Mouse (Mus musculus): Measurements from ENCODE around the gene Igf1. TPM values are rescaled to one million over a fixed set of nuclear protein-coding genes. Genes with fewer than 3 reads are reported as not detected.

The Igf1 gene
- total RNA-seq, 2 experiments from 2014 or later, result 6.8 to 9.4 TPM

- peak; percentile 21 for DNase-seq (ENCODE audit: low spot score)
Measured at GRCm38 (mm10) chr10:87860181-87861103, 2.4 kb downstream of the Igf1 start.

DNA sequence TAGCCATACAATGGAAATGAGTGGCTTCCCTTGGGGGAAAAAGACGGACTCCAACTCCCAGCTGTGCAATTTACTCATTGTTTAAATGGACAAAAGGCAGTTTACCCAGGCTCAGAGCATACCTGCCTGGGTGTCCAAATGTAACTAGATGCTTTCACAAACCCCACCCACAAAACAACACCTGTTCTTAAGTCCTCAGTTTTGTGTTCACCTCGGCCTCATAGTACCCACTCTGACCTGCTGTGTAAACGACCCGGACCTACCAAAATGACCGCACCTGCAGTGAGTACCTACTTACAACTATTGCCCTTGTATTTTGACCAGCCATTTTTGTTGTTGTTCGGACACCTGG is 3.0 kb downstream of the Igf1 start:
- DNase-seq (ENCODE audit: low spot score), result no peak

DNA sequence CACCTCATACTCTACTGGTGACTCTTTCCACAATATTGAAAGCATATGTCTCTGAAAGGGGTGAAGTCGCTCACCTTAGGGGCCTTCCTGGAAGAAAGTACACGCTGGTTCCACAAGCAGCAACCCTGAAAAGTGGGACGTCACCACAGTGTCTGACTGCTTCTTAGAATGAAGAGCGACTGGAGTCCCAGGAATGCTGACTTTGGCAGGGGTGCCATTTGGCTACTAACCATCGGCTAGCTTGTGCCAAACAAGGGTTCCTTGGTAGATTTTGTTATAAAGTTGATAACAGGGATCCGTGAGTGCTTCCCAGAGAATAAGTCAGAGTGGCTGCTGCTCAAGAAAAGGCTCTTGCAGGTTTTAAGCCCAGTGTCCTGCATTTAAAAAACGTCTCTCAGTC is 4.8 kb downstream of the Igf1 start:
- peak; percentile 60 for DNase-seq (ENCODE audit: low spot score)

DNA sequence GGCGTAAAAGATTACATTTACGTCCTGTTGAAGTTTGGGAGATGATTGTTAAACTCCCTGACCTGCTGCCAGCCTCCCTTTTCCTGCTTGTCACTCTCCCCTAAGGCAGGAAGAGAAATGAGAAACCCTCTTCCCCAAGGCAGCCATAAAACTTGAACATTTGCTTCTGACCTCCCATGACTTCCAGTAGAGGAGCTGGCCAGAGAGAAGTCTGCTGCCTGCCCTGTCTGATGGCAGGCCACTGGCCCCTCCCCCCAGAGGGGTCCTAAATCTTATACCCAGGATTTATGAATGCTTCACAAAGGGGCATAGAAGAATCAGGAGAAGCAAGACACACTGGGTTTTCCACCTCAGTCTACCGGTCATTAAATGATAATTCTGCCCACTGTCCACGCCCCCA is 5.3 kb downstream of the Igf1 start:
- DNase-seq (ENCODE audit: low spot score), result no peak

- no peak for DNase-seq (ENCODE audit: low spot score)
Measured at GRCm38 (mm10) chr10:87865712-87866111, 7.6 kb downstream of the Igf1 start.

GRCm38 (mm10) chr10:87866448-87866847 is 8.4 kb downstream of the Igf1 start:
- no peak for DNase-seq (ENCODE audit: low spot score)

- no peak for DNase-seq (ENCODE audit: low spot score)
Measured at GRCm38 (mm10) chr10:87867217-87867616, 9.2 kb downstream of the Igf1 start.

DNA sequence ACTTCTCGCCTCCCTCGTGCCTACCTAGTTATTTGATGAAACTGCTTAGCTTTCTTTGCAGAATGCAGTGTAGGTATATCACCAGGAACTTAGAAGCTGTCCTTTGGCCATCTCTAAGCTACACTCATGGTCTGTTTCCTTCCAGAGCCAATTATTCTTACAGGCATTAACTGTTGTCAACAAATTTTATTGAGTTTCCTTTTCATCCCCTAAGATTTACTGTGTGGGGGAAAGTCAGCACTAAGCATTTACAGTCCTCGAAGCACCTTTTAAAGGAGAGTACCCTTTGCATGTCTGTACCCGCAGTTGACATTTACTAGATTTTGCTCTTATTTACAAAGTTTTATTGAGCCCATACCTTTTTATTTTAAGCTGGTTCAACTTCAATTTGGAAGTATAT is 9.6 kb downstream of the Igf1 start:
- no peak for DNase-seq (ENCODE audit: low spot score)

- no peak for DNase-seq (ENCODE audit: low spot score)
Measured at GRCm38 (mm10) chr10:87868349-87869053, 10.4 kb downstream of the Igf1 start.

DNA sequence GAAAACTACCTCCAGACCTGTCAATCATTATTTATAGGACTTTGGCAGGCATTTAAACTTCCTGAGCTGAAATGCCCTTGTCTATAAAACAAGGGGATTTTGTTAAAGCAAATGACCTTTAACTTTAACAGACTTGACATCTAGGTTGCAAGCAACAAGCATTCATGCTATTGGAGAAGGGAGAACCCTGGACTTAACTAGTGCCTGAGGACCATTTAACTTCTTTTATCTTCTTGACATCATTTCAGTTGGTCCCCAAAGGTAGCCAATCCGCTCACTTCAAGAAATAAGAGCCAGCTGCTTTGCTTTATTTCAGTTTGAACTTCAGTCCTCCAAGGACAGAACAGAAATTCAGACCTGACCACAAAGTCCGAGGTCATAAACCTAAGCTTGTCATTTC is 11.1 kb downstream of the Igf1 start:
- DNase-seq (ENCODE audit: low spot score), result no peak

- no peak for DNase-seq (ENCODE audit: low spot score)
Measured at GRCm38 (mm10) chr10:87869691-87870090, 11.6 kb downstream of the Igf1 start.

DNA sequence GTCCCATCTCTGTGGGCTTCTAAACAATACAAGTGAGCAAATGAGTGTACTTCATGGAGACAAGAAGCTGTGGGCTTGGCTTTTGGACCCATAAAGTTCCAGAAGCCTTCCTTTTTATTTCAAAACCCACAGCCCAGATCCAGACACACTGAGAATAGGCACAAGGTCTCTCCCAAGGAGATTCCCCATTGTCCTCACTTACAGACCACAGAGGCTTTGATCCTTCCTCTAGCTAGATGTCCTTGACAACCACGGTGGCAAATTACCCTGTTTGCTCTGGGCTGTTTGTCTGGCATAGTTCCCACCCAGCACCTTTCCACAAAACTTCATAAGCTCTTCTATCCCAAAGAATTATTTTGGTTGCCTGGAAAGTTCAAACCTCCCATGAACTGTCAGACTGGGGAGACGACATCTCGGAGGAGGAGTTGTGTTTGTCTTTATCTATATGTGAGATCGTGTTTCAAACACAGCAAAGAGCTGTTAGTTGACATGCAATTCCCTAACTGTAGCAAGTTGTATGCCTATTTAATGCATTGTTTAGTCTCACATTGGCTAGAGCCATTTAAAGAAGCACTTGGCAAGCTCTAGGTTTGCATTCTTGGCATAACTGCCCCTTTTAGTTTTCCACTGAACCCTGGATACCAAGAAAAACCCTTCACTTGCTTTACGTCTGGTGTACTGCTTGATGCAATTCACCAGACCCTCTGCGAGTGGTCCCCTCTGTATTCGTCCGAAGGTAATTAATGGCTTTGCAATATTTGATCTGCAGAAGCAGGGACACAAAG is 14.0 kb downstream of the Igf1 start:
- DNase-seq (ENCODE audit: low spot score), result no peak

DNA sequence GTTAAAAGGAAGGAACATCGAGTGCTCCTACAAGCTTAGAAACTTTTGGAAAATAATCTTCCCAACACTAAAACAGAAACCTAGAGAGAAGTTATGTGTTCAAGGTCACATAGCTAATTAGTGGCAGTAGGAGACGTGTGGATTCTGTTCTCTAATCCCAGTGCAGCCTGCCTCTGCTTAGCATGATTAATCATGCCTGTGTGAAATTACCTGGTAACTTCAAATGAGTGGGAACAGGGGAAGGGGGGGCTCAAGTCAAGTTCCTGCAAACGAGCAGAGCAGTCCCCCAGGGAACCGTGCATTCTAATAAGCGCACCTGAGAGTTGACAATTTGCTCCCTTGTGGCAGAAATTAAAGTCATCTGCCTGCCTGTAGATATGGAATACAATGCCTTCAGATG is 14.8 kb downstream of the Igf1 start:
- DNase-seq (ENCODE audit: low spot score), result no peak

- no peak for DNase-seq (ENCODE audit: low spot score)
Measured at GRCm38 (mm10) chr10:87873516-87873915, 15.5 kb downstream of the Igf1 start.

GRCm38 (mm10) chr10:87880071-87880785 is 22.2 kb downstream of the Igf1 start:
- no peak for DNase-seq (ENCODE audit: low spot score)

DNA sequence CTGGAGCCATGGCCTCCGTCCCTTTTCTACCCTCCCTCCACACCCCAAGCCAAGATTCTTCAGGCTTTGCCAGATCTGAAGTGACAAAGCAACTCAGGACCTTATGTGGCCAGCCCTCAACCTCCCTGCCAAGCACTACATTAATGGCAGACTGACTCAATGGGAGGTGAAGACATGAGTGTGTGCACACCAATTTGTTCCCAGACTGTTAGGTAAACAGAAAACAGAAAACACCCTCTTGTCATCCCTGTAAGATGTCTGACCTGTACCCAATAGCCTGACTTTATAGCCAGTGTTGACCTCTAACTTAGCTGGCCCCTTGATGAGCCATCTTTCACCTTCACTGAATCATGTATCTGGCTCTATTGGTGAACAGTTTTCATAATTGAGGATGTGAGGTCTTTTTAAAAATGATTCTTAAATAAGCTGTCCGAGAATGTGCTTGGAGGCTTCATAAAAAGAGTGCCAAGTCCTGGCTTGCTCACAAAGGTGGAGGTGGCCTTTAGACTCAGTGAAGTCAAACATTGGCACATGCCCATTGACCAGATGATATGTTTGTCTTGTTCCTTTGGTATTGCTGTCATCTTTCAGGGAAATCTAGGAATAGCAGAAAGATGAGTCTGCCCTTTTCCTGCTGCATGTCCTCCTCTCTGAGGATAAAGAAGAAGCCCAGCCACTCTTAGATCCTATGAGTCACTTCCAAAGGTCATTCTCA is 27.4 kb downstream of the Igf1 start:
- no peak for DNase-seq (ENCODE audit: low spot score)

GRCm38 (mm10) chr10:87889850-87890249 is 31.8 kb downstream of the Igf1 start:
- no peak for DNase-seq (ENCODE audit: low spot score)

- no peak for DNase-seq (ENCODE audit: low spot score)
Measured at GRCm38 (mm10) chr10:87892256-87892655, 34.2 kb downstream of the Igf1 start.

- no peak for DNase-seq (ENCODE audit: low spot score)
Measured at GRCm38 (mm10) chr10:87893272-87893671, 35.2 kb downstream of the Igf1 start.

DNA sequence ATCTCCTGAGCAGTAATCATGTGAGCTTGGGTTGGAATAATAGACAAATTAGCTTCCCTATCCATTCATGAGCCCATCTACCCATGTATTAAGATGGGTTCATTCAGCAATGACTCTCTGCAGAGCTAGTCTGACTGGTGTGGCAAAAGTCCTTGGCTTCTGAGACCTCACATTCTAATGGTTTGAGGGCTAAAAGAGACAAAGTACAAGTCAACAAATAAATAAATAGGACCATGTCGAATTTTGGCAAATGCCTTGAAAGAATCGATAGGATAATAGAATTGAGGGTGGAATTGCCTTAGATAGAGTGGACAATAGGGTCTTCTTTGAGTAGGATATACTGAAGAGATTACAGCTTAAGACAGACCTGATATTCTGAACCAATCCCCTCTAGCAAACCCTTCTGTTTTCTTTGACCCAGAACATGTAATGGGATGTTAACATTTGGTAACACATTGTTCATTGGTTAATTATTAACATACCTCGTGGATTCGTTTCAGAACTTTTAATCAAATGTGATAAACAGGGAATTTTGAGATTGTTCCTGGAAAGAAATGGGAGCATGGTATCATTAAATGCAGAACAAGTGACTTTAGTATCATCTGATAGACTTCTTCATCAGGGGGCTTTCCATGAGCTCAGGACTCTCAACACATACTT is 36.5 kb downstream of the Igf1 start:
- no peak for DNase-seq (ENCODE audit: low spot score)

Measured in gastrocnemius, adult 18-20 months (tissue).